Comparison of ENCODE assay signal across 17 mouse cellular contexts in genomic region chr9:11380531-11380930, GRCm38 (mm10).
DNase-seq lines count a peak whose midpoint lies in the region; ATAC-seq and TF ChIP-seq lines count a peak whose summit lies in the region.
"Had no signal": no experiment of that assay in that cellular context is flagged by ENCODE, and none has a peak within 500 bp of the region (broad histone marks: within the 10 kb centered on the region; RNA-seq: fewer than 3 reads in every experiment).

No protein-coding gene starts in this region.

- H3K9me3 ChIP-seq in midbrain, embryonic 10.5 days (replicated peaks), result no peaks in the 10 kb centered on the region
- no peaks in the 10 kb centered on the region for H3K9me3 ChIP-seq in forebrain, embryonic 15.5 days
- H3K9me3 ChIP-seq: hindbrain, embryonic 15.5 days; kidney, embryonic 15.5 days; liver, embryonic 15.5 days had no signal

- no peak overlapping the region for H3K27ac ChIP-seq in midbrain, embryonic 10.5 days (replicated peaks)
- H3K27ac ChIP-seq in forebrain, embryonic 15.5 days (replicated peaks), result no peak overlapping the region
- H3K27ac ChIP-seq: hindbrain, embryonic 15.5 days; kidney, embryonic 15.5 days; liver, embryonic 15.5 days had no signal

- ATAC-seq in frontal cortex, adult (ENCODE audit: low TSS enrichment), result peak; percentile 50; the same call in 1 of the 2 replicates
- ATAC-seq in forebrain, embryonic 15.5 days (replicated peaks), result no peak
- ATAC-seq: CD4-positive, CD25-positive, alpha-beta regulatory T cell, adult 4 months; forebrain, embryonic 16.5 days had no signal

- TF ChIP-seq POLR2A in myocyte (IDR thresholded peaks at IDR 0.05; ENCODE audit: insufficient read length, low read depth), result no peak

- no peaks in the 10 kb centered on the region for H3K36me3 ChIP-seq in myocyte (ENCODE audit: control insufficient read depth, insufficient read depth)
- no peaks in the 10 kb centered on the region for H3K36me3 ChIP-seq in midbrain, embryonic 10.5 days
- H3K36me3 ChIP-seq in forebrain, embryonic 15.5 days, result no peaks in the 10 kb centered on the region
- H3K36me3 ChIP-seq: hindbrain, embryonic 15.5 days; kidney, embryonic 15.5 days; liver, embryonic 15.5 days had no signal

- no peak overlapping the region for H3K9ac ChIP-seq in forebrain, embryonic 15.5 days (replicated peaks)
- H3K9ac ChIP-seq: hindbrain, embryonic 15.5 days; kidney, embryonic 15.5 days; liver, embryonic 15.5 days had no signal

- H3K27me3 ChIP-seq in myocyte (ENCODE audit: control insufficient read depth, insufficient read depth, insufficient read length), result no peaks in the 10 kb centered on the region
- H3K27me3 ChIP-seq in midbrain, embryonic 10.5 days (ENCODE audit: low read depth, poor library complexity, severe bottlenecking), result no peaks in the 10 kb centered on the region
- no peaks in the 10 kb centered on the region for H3K27me3 ChIP-seq in forebrain, embryonic 15.5 days
- H3K27me3 ChIP-seq: hindbrain, embryonic 15.5 days; kidney, embryonic 15.5 days; liver, embryonic 15.5 days had no signal

- WGBS in midbrain, embryonic 10.5 days, result 89% methylated on average over 7 of the region's 7 CpGs
- 89% methylated on average over 7 of the region's 7 CpGs for WGBS in forebrain, embryonic 15.5 days

- H3ac ChIP-seq in myocyte (ENCODE audit: control insufficient read depth, insufficient read length), result no peak overlapping the region

- no peak for DNase-seq in frontal cortex, postnatal 25 days (ENCODE audit: low spot score in 2 of 2)
- DNase-seq in R1 (ENCODE audit: low read depth, low spot score), result peak; percentile 45
- peak; percentile 19 for DNase-seq in yolk sac, embryonic 10.5 days (ENCODE audit: low spot score)
- DNase-seq in midbrain, embryonic 10.5 days (ENCODE audit: low spot score), result no peak
- DNase-seq in adrenal gland, postnatal 10 days, result no peak
- DNase-seq: layer of hippocampus, adult 9-11 months; lung, postnatal 36 days; right cerebral cortex, postnatal 14 days; thymus, postnatal 4 days had no signal

- H3K4me2 ChIP-seq in myocyte (ENCODE audit: low read depth), result no peak overlapping the region
- H3K4me2 ChIP-seq in forebrain, embryonic 15.5 days (replicated peaks), result no peak overlapping the region
- H3K4me2 ChIP-seq: hindbrain, embryonic 15.5 days; kidney, embryonic 15.5 days; liver, embryonic 15.5 days had no signal

- H3K4me3 ChIP-seq in myocyte, result no peak overlapping the region
- no peak overlapping the region for H3K4me3 ChIP-seq in midbrain, embryonic 10.5 days
- no peak overlapping the region for H3K4me3 ChIP-seq in forebrain, embryonic 15.5 days
- H3K4me3 ChIP-seq: hindbrain, embryonic 15.5 days; kidney, embryonic 15.5 days; liver, embryonic 15.5 days had no signal

- H3K4me1 ChIP-seq in midbrain, embryonic 10.5 days, result no peaks in the 10 kb centered on the region
- no peaks in the 10 kb centered on the region for H3K4me1 ChIP-seq in forebrain, embryonic 15.5 days
- H3K4me1 ChIP-seq: hindbrain, embryonic 15.5 days; kidney, embryonic 15.5 days; liver, embryonic 15.5 days had no signal

- H3K79me2 ChIP-seq in myocyte (ENCODE audit: control insufficient read depth, insufficient read depth), result no peaks in the 10 kb centered on the region

TF ChIP-seq in myocyte, 11 proteins besides CTCF, POLR2A, EP300 and RAD21:
- TF ChIP-seq MYOD1 (IDR thresholded peaks at IDR 0.05; ENCODE audit: control insufficient read depth in 1 of 3, insufficient read length in 2 of 3, low read depth in 2 of 3) (peak in 1 of 3 experiments; percentile 33), POLR2AphosphoS2 (IDR thresholded peaks at IDR 0.05; ENCODE audit: insufficient read length, low read depth) (no peak), TCF12 (IDR thresholded peaks at IDR 0.05; ENCODE audit: insufficient read depth, poor library complexity, severe bottlenecking) (peak; percentile 22), USF1 (IDR thresholded peaks at IDR 0.05; ENCODE audit: low read depth) (no peak), MYOG (IDR thresholded peaks at IDR 0.05; ENCODE audit: control insufficient read depth in 1 of 3, insufficient read depth in 1 of 3, insufficient read length in 2 of 3, low read depth in 2 of 3) (no peak), CEBPB (IDR thresholded peaks at IDR 0.05; ENCODE audit: insufficient read depth, poor library complexity, severe bottlenecking) (peak; percentile 47; the same call in 1 of the 2 replicates), REST (IDR thresholded peaks at IDR 0.05; ENCODE audit: insufficient read depth, insufficient read length) (no peak)

Comparison
In these comparisons a context has a peak if more than half of its experiments do, and no peak if none do; other contexts are left out.
1. DNase-seq: peak in R1 (single experiment) and yolk sac, embryonic 10.5 days (single experiment); none in frontal cortex, postnatal 25 days (0 of 2), midbrain, embryonic 10.5 days (single experiment) and adrenal gland, postnatal 10 days (single experiment).